Mouse (Mus musculus) ovary, postnatal 36 days (tissue): ENCODE results near the gene Olfr1451.
"Not testable (repeated sequence)": the region's sequence is repeated elsewhere in the genome, so short reads cannot be mapped to it uniquely, and the experiment has no call there.

ENCODE experiments used
- DNase-seq: peaks from one replicate; pipeline ENCODE4 v3.0.0; 2022; ENCODE audit warnings: low spot score, mixed read lengths

The Olfr1451 gene

DNA sequence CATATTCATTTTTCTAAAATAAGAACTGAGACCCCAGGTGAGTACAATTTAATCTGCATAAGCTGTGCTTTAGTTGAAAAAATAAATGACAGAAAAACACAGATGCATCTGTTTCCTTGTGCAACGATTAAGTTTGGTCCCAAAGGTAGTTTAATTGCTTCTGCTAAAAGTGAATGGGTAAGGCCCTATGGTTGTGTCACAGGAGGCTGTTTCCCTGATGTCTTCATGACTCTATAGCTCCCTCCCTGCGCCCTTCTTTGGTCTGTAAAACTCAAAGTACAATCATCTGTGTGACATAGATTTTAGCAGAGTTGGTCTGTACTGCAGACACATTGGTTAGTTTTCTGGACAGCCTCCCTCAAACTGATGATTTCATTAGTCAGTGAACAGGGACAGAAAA lies at the start of gene Olfr1451:
Gene Olfr1451, plus strand, starts transcription at position 301 of the 400 bp plus-strand sequence.
- DNase-seq, result no peak

DNA sequence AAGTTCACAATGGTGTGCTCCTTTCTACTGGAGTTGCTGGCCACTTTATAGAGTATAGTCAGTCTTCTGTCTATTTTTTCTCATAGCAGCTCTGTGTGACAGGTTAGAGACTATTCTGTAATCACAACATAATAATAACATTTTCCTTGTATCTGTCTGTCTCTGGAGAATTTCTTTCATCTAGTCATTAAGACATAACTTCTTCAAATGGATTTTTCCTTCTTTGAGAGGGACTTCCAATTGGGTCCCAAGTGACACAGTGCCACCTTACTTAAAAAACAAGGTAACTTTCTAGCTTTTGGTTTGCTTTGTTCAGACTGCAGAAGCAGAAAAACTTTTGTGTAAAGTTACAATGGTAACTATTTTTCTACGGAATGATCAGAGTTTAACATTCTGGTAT lies 44.9 kb upstream of the Olfr1451 start, which contains the start of gene Olfr1450:
Gene Olfr1450, plus strand, starts transcription at position 301 of the 400 bp plus-strand sequence.
- no peak for DNase-seq

DNA sequence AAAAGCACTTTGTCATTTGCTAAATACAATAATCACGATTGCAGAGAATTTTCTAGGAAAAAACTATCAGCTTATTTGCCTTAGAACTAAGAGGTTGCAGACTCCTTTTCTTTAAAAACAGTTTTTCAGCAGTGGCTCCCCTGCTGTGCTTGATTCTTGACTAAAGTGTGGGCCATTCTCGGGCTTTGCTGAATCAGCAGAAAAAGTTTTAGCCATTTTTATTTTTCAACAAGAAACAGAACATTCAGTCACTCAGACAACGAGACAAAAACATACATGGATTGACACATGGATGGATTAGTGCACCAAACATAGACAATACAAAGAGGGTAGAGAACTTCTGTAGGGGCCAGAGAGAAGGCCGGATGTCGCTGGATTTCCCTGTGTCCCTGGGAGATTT lies 24.7 kb upstream of the Olfr1451 start:
- DNase-seq, result not testable (repeated sequence)

DNA sequence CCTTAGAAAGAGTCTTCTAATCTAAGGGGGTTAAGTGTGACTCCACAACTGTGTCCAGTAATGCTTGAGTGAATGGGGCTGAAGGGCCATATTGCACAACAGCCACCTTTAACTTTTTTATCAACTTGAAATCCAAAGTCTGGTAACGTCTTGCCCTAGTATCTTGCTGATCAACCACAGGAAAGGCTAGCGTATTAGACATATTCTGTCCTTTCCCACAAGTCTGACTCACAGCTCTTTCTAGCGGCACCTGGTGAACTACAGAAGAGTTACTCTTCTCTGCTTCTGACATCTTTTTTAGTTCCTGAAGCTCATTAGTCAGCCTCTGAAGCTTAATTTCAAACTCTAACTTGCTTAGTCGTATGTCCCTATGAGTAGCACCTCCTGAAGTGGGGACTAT lies 2.5 kb upstream of the Olfr1451 start:
- not testable (repeated sequence) for DNase-seq

DNA sequence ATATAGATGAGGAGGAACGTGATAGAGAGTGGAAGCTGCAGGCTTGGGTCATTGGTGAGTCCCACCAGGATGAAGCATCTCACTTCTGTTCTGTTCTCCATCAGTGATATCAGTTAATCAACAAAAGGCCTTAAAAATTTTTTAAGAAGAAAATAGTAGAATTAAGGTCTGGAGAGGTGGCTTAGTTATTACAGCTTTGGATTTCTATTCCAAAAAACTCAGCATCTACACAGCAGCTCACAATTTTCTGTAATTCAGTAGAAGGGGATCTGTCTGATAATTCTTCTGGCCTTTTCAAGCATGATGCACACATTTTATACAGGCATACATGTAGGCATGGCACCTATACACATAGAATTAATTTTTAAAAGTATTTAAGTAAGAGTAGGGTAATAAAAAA lies 33.4 kb downstream of the Olfr1451 start, which contains the start of gene Olfr1453:
Gene Olfr1453, minus strand, starts transcription at position 101 of the 400 bp plus-strand sequence.
- no peak for DNase-seq
